Mouse (Mus musculus): ENCODE measurements around the gene Zfp362. TPM values are rescaled to one million over a fixed set of nuclear protein-coding genes. Genes with fewer than 3 reads are reported as not detected.

Gene Zfp362
- 1.4 TPM for polyA plus RNA-seq (2014; fragmentation: Illumina TruSeq; extraction: RNeasy Lipid Tissue Mini Kit (QIAGEN cat#74804); ENCODE audit: low read depth, low replicate concordance)

GRCm38 (mm10) chr4:128806043-128806826 is at the start of gene Zfp362:
TSS of gene Zfp362 (minus strand) at chr4:128806045.

GRCm38 (mm10) chr4:128755064-128755463 is 50.8 kb downstream of the Zfp362 start, which contains the start of gene A3galt2:
TSS of gene A3galt2 (plus strand) at chr4:128755364.

Other genes starting within 250 kb of the Zfp362 start
- gene Zscan20, start 195.9 kb downstream of the Zfp362 start, polyA plus RNA-seq (2014; fragmentation: Illumina TruSeq; extraction: RNeasy Lipid Tissue Mini Kit (QIAGEN cat#74804); ENCODE audit: low read depth, low replicate concordance), result 5.4 TPM
- not detected for gene Tlr12, start 187.4 kb downstream of the Zfp362 start, polyA plus RNA-seq (2014; fragmentation: Illumina TruSeq; extraction: RNeasy Lipid Tissue Mini Kit (QIAGEN cat#74804); ENCODE audit: low read depth, low replicate concordance)
- 1.1 TPM for gene Phc2, start 151.3 kb downstream of the Zfp362 start, polyA plus RNA-seq (2014; fragmentation: Illumina TruSeq; extraction: RNeasy Lipid Tissue Mini Kit (QIAGEN cat#74804); ENCODE audit: low read depth, low replicate concordance)
- gene A3galt2, start 50.7 kb downstream of the Zfp362 start, polyA plus RNA-seq (2014; fragmentation: Illumina TruSeq; extraction: RNeasy Lipid Tissue Mini Kit (QIAGEN cat#74804); ENCODE audit: low read depth, low replicate concordance), result not detected
- 1.9 TPM for gene Trim62, start 77.5 kb upstream of the Zfp362 start, polyA plus RNA-seq (2014; fragmentation: Illumina TruSeq; extraction: RNeasy Lipid Tissue Mini Kit (QIAGEN cat#74804); ENCODE audit: low read depth, low replicate concordance)
- 1.0 TPM for gene Azin2, start 156.4 kb upstream of the Zfp362 start, polyA plus RNA-seq (2014; fragmentation: Illumina TruSeq; extraction: RNeasy Lipid Tissue Mini Kit (QIAGEN cat#74804); ENCODE audit: low read depth, low replicate concordance)
- 39.6 TPM for gene Ak2, start 185.9 kb upstream of the Zfp362 start, polyA plus RNA-seq (2014; fragmentation: Illumina TruSeq; extraction: RNeasy Lipid Tissue Mini Kit (QIAGEN cat#74804); ENCODE audit: low read depth, low replicate concordance)

All from testis, adult 10 weeks (tissue).